8 mouse cellular contexts compared by ENCODE assay signal in the genomic region with DNA sequence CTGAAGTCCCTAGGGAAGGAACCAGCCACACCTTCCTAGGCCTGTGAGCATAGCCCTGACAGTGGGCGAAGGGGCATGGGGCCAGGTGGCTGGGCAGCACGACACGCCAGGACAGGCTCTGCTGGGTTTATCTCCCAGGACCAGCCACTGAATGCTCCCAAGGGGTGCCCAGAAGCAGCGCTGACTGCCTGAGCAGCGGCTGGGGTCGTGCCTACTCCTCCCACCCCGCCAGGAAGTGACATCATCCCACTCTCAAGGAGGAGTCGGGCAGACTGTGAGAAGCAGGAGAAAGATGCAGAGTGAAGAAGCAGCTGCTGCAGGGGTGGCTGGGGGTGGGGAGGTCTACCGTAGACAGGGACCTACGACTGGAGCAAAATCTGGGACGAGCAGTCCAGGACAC. TPM values are rescaled to one million over a fixed set of nuclear protein-coding genes. Genes with fewer than 3 reads are reported as not detected.
DNase-seq lines count a peak whose midpoint lies in the region; ATAC-seq and TF ChIP-seq lines count a peak whose summit lies in the region.

No protein-coding gene starts in this region.

- peak; percentile 45 for DNase-seq in lung, postnatal 0 days (ENCODE audit: low spot score)
- DNase-seq in lung, postnatal 25 days (ENCODE audit: low spot score), result no peak
- peak; percentile 61 for DNase-seq in embryonic facial prominence, embryonic 10.5 days (ENCODE audit: low spot score)
- peak; percentile 70 to 81 for DNase-seq in right cerebral cortex, postnatal 10 days (ENCODE audit: low spot score in 2 of 2)
- DNase-seq in cerebellum, adult 9-10 months, result no peak
- no peak for DNase-seq in layer of hippocampus, postnatal 36 days

- no peak overlapping the region for H3K4me2 ChIP-seq in lung, postnatal 0 days (replicated peaks; ENCODE audit: low read depth, low read length)
- H3K4me2 ChIP-seq in heart, embryonic 12.5 days, result peak overlapping the region; percentile 15; the same call in 1 of the 2 replicates
- H3K4me2 ChIP-seq in limb, embryonic 13.5 days (replicated peaks), result peak overlapping the region; percentile 48

- 17% methylated on average over 11 of the region's 11 CpGs for WGBS in lung, postnatal 0 days
- WGBS in embryonic facial prominence, embryonic 10.5 days, result 32% methylated on average over 11 of the region's 11 CpGs
- 16% methylated on average over 11 of the region's 11 CpGs for WGBS in heart, embryonic 12.5 days
- WGBS in limb, embryonic 13.5 days, result 28% methylated on average over 11 of the region's 11 CpGs

- no peak overlapping the region for H3K27ac ChIP-seq in lung, postnatal 0 days (ENCODE audit: low read length)
- H3K27ac ChIP-seq in embryonic facial prominence, embryonic 10.5 days (replicated peaks), result peak overlapping the region; percentile 78
- H3K27ac ChIP-seq in heart, embryonic 12.5 days (ENCODE audit: poor library complexity, severe bottlenecking), result 0 out of 2 replicates have a peak overlapping the region, but pooled peaks have one; percentile 9
- H3K27ac ChIP-seq in limb, embryonic 13.5 days, result no peak overlapping the region

- no peak for TF ChIP-seq CTCF in lung, postnatal 0 days (IDR thresholded peaks at IDR 0.05)

- no peak overlapping the region for H3K4me3 ChIP-seq in lung, postnatal 0 days (ENCODE audit: low read depth, low read length)
- H3K4me3 ChIP-seq in embryonic facial prominence, embryonic 10.5 days, result peak overlapping the region; percentile 33; the same call in 1 of the 2 replicates
- H3K4me3 ChIP-seq in heart, embryonic 12.5 days, result no peak overlapping the region
- H3K4me3 ChIP-seq in limb, embryonic 13.5 days, result no peak overlapping the region

- H3K36me3 ChIP-seq in lung, postnatal 0 days (ENCODE audit: insufficient read depth, low read length), result no peaks in the 10 kb centered on the region
- no peaks in the 10 kb centered on the region for H3K36me3 ChIP-seq in embryonic facial prominence, embryonic 10.5 days (replicated peaks)
- no peaks in the 10 kb centered on the region for H3K36me3 ChIP-seq in heart, embryonic 12.5 days
- no peaks in the 10 kb centered on the region for H3K36me3 ChIP-seq in limb, embryonic 13.5 days

- no peaks in the 10 kb centered on the region for H3K4me1 ChIP-seq in lung, postnatal 0 days (ENCODE audit: insufficient read depth, low read depth, low read length)
- peaks cover 43% of the 10 kb centered on the region for H3K4me1 ChIP-seq in embryonic facial prominence, embryonic 10.5 days
- peaks cover 45% of the 10 kb centered on the region for H3K4me1 ChIP-seq in heart, embryonic 12.5 days (replicated peaks)
- peaks cover 48% of the 10 kb centered on the region for H3K4me1 ChIP-seq in limb, embryonic 13.5 days

- no peak for TF ChIP-seq EP300 in lung, postnatal 0 days (IDR thresholded peaks at IDR 0.05)

- peak; percentile 42 for ATAC-seq in lung, postnatal 0 days
- ATAC-seq in heart, embryonic 12.5 days (ENCODE audit: insufficient number of reproducible peaks, low FRiP score), result peak; percentile 53; the same call in 1 of the 2 replicates
- peak; percentile 22; the same call in 1 of the 2 replicates for ATAC-seq in limb, embryonic 13.5 days (ENCODE audit: low FRiP score, low read depth)

- no peaks in the 10 kb centered on the region for H3K27me3 ChIP-seq in lung, postnatal 0 days (replicated peaks; ENCODE audit: insufficient read depth, low read length)
- peaks cover 31% of the 10 kb centered on the region for H3K27me3 ChIP-seq in embryonic facial prominence, embryonic 10.5 days (replicated peaks; ENCODE audit: low read depth, poor library complexity, severe bottlenecking)
- H3K27me3 ChIP-seq in heart, embryonic 12.5 days (replicated peaks), result peaks cover 3% of the 10 kb centered on the region; the same call in 1 of the 2 replicates
- peaks cover 6% of the 10 kb centered on the region; the same call in 1 of the 2 replicates for H3K27me3 ChIP-seq in limb, embryonic 13.5 days

- H3K9ac ChIP-seq in lung, postnatal 0 days (replicated peaks; ENCODE audit: low read depth), result no peak overlapping the region
- H3K9ac ChIP-seq in heart, embryonic 12.5 days, result no peak overlapping the region
- H3K9ac ChIP-seq in limb, embryonic 13.5 days, result no peak overlapping the region

- H3K9me3 ChIP-seq in lung, postnatal 0 days (ENCODE audit: low read length), result no peaks in the 10 kb centered on the region
- no peaks in the 10 kb centered on the region for H3K9me3 ChIP-seq in embryonic facial prominence, embryonic 10.5 days
- H3K9me3 ChIP-seq in heart, embryonic 12.5 days (replicated peaks), result no peaks in the 10 kb centered on the region
- no peaks in the 10 kb centered on the region for H3K9me3 ChIP-seq in limb, embryonic 13.5 days

RNA-seq across cellular contexts. Expression of gene Dagla, which starts 31.9 kb away (rescaled TPM):
- polyA plus RNA-seq in lung, postnatal 0 days (2015; fragmentation: Nextera tagmentation; extraction: Ambion mirVana), result 1.2 and 1.4 TPM in 2 replicates
- polyA plus RNA-seq in embryonic facial prominence, embryonic 10.5 days (2016; fragmentation: Nextera tagmentation; extraction: Ambion mirVana), result 2.2 and 2.4 TPM in 2 replicates
- polyA plus RNA-seq in heart, embryonic 12.5 days (2016; fragmentation: Nextera tagmentation; extraction: Ambion mirVana), result 1.3 and 1.5 TPM in 2 replicates
- 2.0 and 2.5 TPM in 2 replicates for polyA plus RNA-seq in limb, embryonic 13.5 days (2015; fragmentation: Nextera tagmentation; extraction: Ambion mirVana)
- 100 to 1,000 TPM; 122 to 123 TPM for total RNA-seq in layer of hippocampus, postnatal 36 days (2021)

RNA-seq across cellular contexts. Expression of gene Myrf, which starts 32.2 kb away (rescaled TPM):
- 5.0 and 5.9 TPM in 2 replicates for polyA plus RNA-seq in lung, postnatal 0 days (2015; fragmentation: Nextera tagmentation; extraction: Ambion mirVana)
- 4.2 TPM in 2 replicates for polyA plus RNA-seq in embryonic facial prominence, embryonic 10.5 days (2016; fragmentation: Nextera tagmentation; extraction: Ambion mirVana)
- polyA plus RNA-seq in heart, embryonic 12.5 days (2016; fragmentation: Nextera tagmentation; extraction: Ambion mirVana), result 16.2 and 16.5 TPM in 2 replicates
- polyA plus RNA-seq in limb, embryonic 13.5 days (2015; fragmentation: Nextera tagmentation; extraction: Ambion mirVana), result 1.3 and 1.9 TPM in 2 replicates
- 10 to 100 TPM; 27.5 to 30.5 TPM for total RNA-seq in layer of hippocampus, postnatal 36 days (2021)

Comparison
In these comparisons a context has a peak if more than half of its experiments do, and no peak if none do; other contexts are left out.
1. DNase-seq: peak in lung, postnatal 0 days (single experiment), embryonic facial prominence, embryonic 10.5 days (single experiment) and right cerebral cortex, postnatal 10 days (2 of 2); none in lung, postnatal 25 days (single experiment), cerebellum, adult 9-10 months (single experiment) and layer of hippocampus, postnatal 36 days (0 of 2).
2. H3K27ac ChIP-seq: peak in embryonic facial prominence, embryonic 10.5 days (single experiment) and heart, embryonic 12.5 days (single experiment); none in lung, postnatal 0 days (single experiment) and limb, embryonic 13.5 days (single experiment).
3. Peak in every context shown above with its lines, with median percentiles within 50 percentile points of each other: ATAC-seq.